Mouse (Mus musculus) limb, embryonic 11.5 days (tissue): Measurements from ENCODE around the gene Fbxl16. TPM values are rescaled to one million over a fixed set of nuclear protein-coding genes. Genes with fewer than 3 reads are reported as not detected.

Experiments
- ATAC-seq: fragments of 200-750 bp; cut with Nextera tagmentation; 2 replicates; pipeline ENCODE4 v1.8.0; 2017; ENCODE audit warnings: low read depth; ENCODE audit not compliant: insufficient number of reproducible peaks, low FRiP score, low TSS enrichment
- DNase-seq: peaks from one replicate; pipeline ENCODE4 v3.0.0-alpha.2; 2015; ENCODE audit warnings: low spot score
- H3K27ac ChIP-seq: fragments of 300-500 bp; sonication (generic); replicated peaks from 2 replicates; pipeline ENCODE4 v1.5.1; 2014; ENCODE audit warnings: low read depth, mild to moderate bottlenecking, low read length
- H3K27me3 ChIP-seq: fragments of 300-500 bp; sonication (generic); 2 replicates; pipeline ENCODE4 v1.6.1; 2014; ENCODE audit warnings: mild to moderate bottlenecking, low read length, mixed read lengths; ENCODE audit not compliant: control insufficient read depth, insufficient read depth
- H3K36me3 ChIP-seq: fragments of 300-500 bp; sonication (generic); 2 replicates; pipeline ENCODE4 v1.6.1; 2014; ENCODE audit warnings: mild to moderate bottlenecking, low read length, moderate library complexity, mixed read lengths; ENCODE audit not compliant: control insufficient read depth, insufficient read depth
- H3K4me1 ChIP-seq: fragments of 300-500 bp; sonication (generic); 2 replicates; pipeline ENCODE4 v1.6.1; 2014; ENCODE audit warnings: low read length, mixed read lengths; ENCODE audit not compliant: control insufficient read depth, insufficient read depth
- H3K4me2 ChIP-seq: fragments of 300-500 bp; sonication (generic); 2 replicates; pipeline ENCODE4 v1.6.1; 2014; ENCODE audit warnings: low read depth, mild to moderate bottlenecking, moderate library complexity; ENCODE audit not compliant: severe bottlenecking
- H3K4me3 ChIP-seq: fragments of 300-500 bp; sonication (generic); 2 replicates; pipeline ENCODE4 v1.5.1; 2014; ENCODE audit warnings: low read depth, low read length
- H3K9ac ChIP-seq: fragments of 300-500 bp; sonication (generic); 2 replicates; pipeline ENCODE4 v1.6.1; 2014; ENCODE audit warnings: mild to moderate bottlenecking, low read length
- H3K9me3 ChIP-seq: fragments of 300-500 bp; sonication (generic); 2 replicates; pipeline ENCODE4 v1.6.1; 2016; ENCODE audit warnings: low read length; ENCODE audit not compliant: control insufficient read depth
- WGBS: fragments of 180-500 bp; shearing (Covaris S2); extraction: QIAGEN DNeasy Blood & Tissue Kit; methylation state at CpG from one replicate; pipeline ENCODE4 v1.1.7; 2014; 5-methylcytosine and 5-hydroxymethylcytosine counted together
- polyA plus RNA-seq: library from polyadenylated mRNA; unstranded; fragments of >200 nt; fragmentation: Nextera tagmentation; extraction: Ambion mirVana; gene quantifications from 2 replicates; pipeline ENCODE4 v1.2.1, GENCODE M21; 2014

The Fbxl16 gene
- polyA plus RNA-seq, 1 experiment from 2014 or later, result 1.4 TPM

GRCm38 (mm10) chr17:25791843-25792527 is 16.9 kb upstream of the Fbxl16 start:
- Histone ChIP-seq H3K27ac (peak overlapping the region; percentile 79), H3K4me2 (peak overlapping the region; percentile 90), H3K27me3 (no peaks in the 10 kb centered on the region), H3K36me3 (0 out of 2 replicates have a peak, but pooled peaks cover 11% of the 10 kb centered on the region), H3K4me1 (peaks cover 30% of the 10 kb centered on the region), H3K9me3 (no peaks in the 10 kb centered on the region), H3K9ac (peak overlapping the region; percentile 71), H3K4me3 (peak overlapping the region; percentile 66)
- peak; percentile 91 for DNase-seq
- peak; percentile 26 for ATAC-seq
- under 1% methylated on average over 45 of the region's 45 CpGs for WGBS

GRCm38 (mm10) chr17:25792615-25793014 is 16.3 kb upstream of the Fbxl16 start, which contains the start of gene Fam173a:
Fam173a (minus strand) TSS chr17:25792901.
- H3K4me3 ChIP-seq, result peak within 1 kb of the TSS; percentile 66
- H3K36me3 ChIP-seq, result 0 out of 2 replicates have a peak, but pooled peaks cover 10% of the 10 kb centered on the region
- H3K9ac ChIP-seq, result peak within 1 kb of the TSS; percentile 71
- peak within 1 kb of the TSS; percentile 79 for H3K27ac ChIP-seq
- peak within 1 kb of the TSS; percentile 90 for H3K4me2 ChIP-seq
- peak; percentile 76 for DNase-seq
- peaks cover 34% of the 10 kb centered on the region for H3K4me1 ChIP-seq
- ATAC-seq, result no peak
- WGBS, result under 1% methylated on average over 14 of the region's 14 CpGs
- no peaks in the 10 kb centered on the region for H3K27me3 ChIP-seq
- no peaks in the 10 kb centered on the region for H3K9me3 ChIP-seq

- 86% methylated on average over 13 of the region's 13 CpGs for WGBS
- H3K36me3 ChIP-seq, result 0 out of 2 replicates have a peak, but pooled peaks cover 3% of the 10 kb centered on the region
- H3K27ac ChIP-seq, result no peak overlapping the region
- peaks cover 35% of the 10 kb centered on the region for H3K4me1 ChIP-seq
- H3K4me3 ChIP-seq, result no peak overlapping the region
- H3K9me3 ChIP-seq, result no peaks in the 10 kb centered on the region
- no peak for DNase-seq
- no peaks in the 10 kb centered on the region for H3K27me3 ChIP-seq
- no peak for ATAC-seq
- H3K9ac ChIP-seq, result no peak overlapping the region
- no peak overlapping the region for H3K4me2 ChIP-seq
Measured at GRCm38 (mm10) chr17:25794197-25794596, 14.7 kb upstream of the Fbxl16 start.

- no peak overlapping the region for H3K27ac ChIP-seq
Measured at GRCm38 (mm10) chr17:25794998-25795397, 13.9 kb upstream of the Fbxl16 start.

DNA sequence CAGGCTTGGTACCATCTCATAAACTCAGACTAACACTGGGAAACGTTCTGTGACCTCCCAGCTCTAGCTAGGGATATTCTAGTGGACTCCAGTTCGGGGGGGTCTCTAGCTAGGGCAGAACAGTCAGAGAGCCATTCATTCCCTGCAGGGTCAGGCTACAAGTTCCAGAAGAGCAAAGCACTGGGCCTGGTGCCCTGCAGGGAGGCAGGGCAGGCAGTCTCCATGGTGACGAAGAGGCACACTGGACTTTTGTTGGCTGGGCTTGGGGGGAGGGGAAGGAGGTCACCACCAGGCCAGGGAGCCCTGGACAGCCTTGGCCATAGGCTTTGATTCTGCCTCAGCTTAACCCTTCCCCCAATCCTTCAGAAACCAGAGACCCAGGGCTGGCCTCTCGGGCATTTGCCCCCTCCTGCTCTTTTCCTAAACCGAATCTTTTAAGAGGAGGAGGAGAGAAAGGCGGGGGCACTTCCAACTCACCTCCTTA is 13.2 kb upstream of the Fbxl16 start, which contains the start of gene AC134908.4:
AC134908.4 (minus strand) TSS at position 51 of the 484 bp plus-strand sequence.
- peak within 1 kb of the TSS; percentile 57 for H3K27ac ChIP-seq
- no peaks in the 10 kb centered on the region for H3K9me3 ChIP-seq
- no peaks in the 10 kb centered on the region for H3K36me3 ChIP-seq
- peak within 1 kb of the TSS; percentile 76 for H3K4me3 ChIP-seq
- peak; percentile 3; the same call in 1 of the 2 replicates for ATAC-seq
- peak; percentile 69 for DNase-seq
- peak within 1 kb of the TSS; percentile 79 for H3K9ac ChIP-seq
- 6% methylated on average over 6 of the region's 6 CpGs for WGBS
- peak within 1 kb of the TSS; percentile 99 for H3K4me2 ChIP-seq
- no peaks in the 10 kb centered on the region for H3K27me3 ChIP-seq
- peaks cover 35% of the 10 kb centered on the region for H3K4me1 ChIP-seq

More at GRCm38 (mm10) chr17:25794998-25795397, 13.9 kb upstream of the Fbxl16 start:
- DNase-seq, result no peak
- no peak overlapping the region for H3K9ac ChIP-seq
- no peak for ATAC-seq
- no peaks in the 10 kb centered on the region for H3K9me3 ChIP-seq
- H3K4me1 ChIP-seq, result peaks cover 35% of the 10 kb centered on the region
- no peak overlapping the region for H3K4me3 ChIP-seq
- no peaks in the 10 kb centered on the region for H3K36me3 ChIP-seq
- peak overlapping the region; percentile 99; the same call in 1 of the 2 replicates for H3K4me2 ChIP-seq
- H3K27me3 ChIP-seq, result no peaks in the 10 kb centered on the region
- 87% methylated on average over 17 of the region's 17 CpGs for WGBS

DNA sequence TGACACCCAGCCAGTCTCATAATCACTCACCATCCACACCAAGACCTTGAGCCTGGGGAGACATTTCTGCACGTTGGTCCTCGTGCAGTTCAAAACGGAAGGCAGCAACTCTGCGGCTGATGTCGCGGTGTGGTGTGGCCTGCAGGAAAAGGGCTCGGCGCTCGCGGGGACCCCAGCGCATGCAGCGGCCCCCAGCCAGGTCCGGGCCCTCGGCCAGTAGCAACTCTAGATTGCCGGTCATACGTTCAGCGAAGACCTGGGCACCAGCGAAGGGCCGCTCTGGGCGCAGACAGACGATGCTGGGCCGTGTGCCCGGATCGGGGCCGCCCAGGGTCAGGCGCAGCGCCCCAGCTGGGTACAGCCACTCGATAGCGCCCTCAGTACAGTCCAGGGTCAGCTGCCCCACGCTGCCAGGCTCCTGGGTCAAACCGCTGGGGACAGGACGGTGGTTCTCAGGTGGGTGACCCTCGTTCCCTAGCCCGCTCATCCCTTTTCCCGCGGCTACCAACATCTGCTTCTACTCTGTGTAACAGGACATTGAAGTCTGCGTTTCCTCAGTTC is 12.6 kb upstream of the Fbxl16 start:
- H3K4me1 ChIP-seq, result peaks cover 33% of the 10 kb centered on the region
- no peaks in the 10 kb centered on the region for H3K27me3 ChIP-seq
- peak; percentile 52 for DNase-seq
- peak overlapping the region; percentile 79 for H3K9ac ChIP-seq
- H3K4me3 ChIP-seq, result peak overlapping the region; percentile 76
- peak; percentile 26; the same call in 1 of the 2 replicates for ATAC-seq
- peak overlapping the region; percentile 99 for H3K4me2 ChIP-seq
- peak overlapping the region; percentile 57 for H3K27ac ChIP-seq
- no peaks in the 10 kb centered on the region for H3K36me3 ChIP-seq
- no peaks in the 10 kb centered on the region for H3K9me3 ChIP-seq
- under 1% methylated on average over 37 of the region's 37 CpGs for WGBS

DNA sequence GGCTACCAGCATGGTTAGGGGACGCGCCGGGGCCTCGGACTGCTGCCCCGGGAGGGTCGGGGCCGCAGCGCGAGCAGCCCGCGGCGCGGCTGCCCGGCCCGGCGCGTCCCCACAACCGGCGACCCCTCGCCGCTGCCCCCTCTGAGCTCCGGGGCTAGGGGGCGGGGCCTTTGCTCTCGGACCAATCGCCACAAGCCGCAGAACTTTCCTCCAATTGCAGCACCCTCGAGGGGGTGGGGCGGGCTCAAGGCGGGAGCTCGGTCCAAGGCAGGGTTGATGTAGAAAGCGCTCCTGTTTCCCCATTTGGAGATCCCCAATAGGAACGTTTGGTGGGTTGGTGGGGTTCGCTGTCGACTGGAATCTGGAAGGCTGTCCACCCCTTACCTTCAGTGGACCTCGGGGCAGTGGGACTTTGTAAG is 11.9 kb upstream of the Fbxl16 start, which contains the start of gene Metrn:
Metrn (minus strand) TSS at position 186 of the 419 bp plus-strand sequence.
- H3K27me3 ChIP-seq, result no peaks in the 10 kb centered on the region
- under 1% methylated on average over 34 of the region's 35 CpGs for WGBS
- peak; percentile 82; the same call in 1 of the 2 replicates for ATAC-seq
- peak within 1 kb of the TSS; percentile 76 for H3K4me3 ChIP-seq
- H3K36me3 ChIP-seq, result no peaks in the 10 kb centered on the region
- H3K9me3 ChIP-seq, result no peaks in the 10 kb centered on the region
- peak within 1 kb of the TSS; percentile 79 for H3K9ac ChIP-seq
- H3K4me2 ChIP-seq, result peak within 1 kb of the TSS; percentile 99
- H3K4me1 ChIP-seq, result peaks cover 30% of the 10 kb centered on the region
- peak; percentile 95 for DNase-seq
- peak within 1 kb of the TSS; percentile 57 for H3K27ac ChIP-seq

DNA sequence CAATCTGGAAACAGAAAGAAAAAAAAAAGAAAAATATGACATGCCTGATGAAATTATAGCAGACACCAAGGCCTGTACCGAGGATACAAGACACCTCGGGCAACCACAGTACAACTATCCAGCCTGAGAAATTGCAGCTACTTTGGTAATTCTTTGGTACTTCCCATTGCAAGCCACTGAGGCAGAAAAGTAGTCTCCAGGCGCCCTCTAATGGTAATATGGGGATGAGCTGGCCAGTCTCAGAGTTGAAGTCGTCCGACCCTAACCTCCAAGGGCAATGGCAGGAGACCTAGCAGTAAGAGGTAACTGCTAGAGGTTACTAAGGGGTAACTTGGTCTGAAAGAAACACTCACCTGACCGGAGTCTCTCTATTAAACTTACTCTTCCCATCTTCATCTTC is 7.9 kb upstream of the Fbxl16 start:
- no peaks in the 10 kb centered on the region for H3K36me3 ChIP-seq
- peaks cover 8% of the 10 kb centered on the region for H3K4me1 ChIP-seq
- H3K9me3 ChIP-seq, result no peaks in the 10 kb centered on the region
- H3K4me3 ChIP-seq, result no peak overlapping the region
- H3K27me3 ChIP-seq, result 0 out of 2 replicates have a peak, but pooled peaks cover 2% of the 10 kb centered on the region
- no peak overlapping the region for H3K27ac ChIP-seq
- no peak overlapping the region for H3K9ac ChIP-seq
- DNase-seq, result peak; percentile 76
- WGBS, result 9% methylated on average over 6 of the region's 6 CpGs
- no peak for ATAC-seq
- no peak overlapping the region for H3K4me2 ChIP-seq
